Mouse (Mus musculus) liver, embryonic 11.5 days (tissue): ENCODE results near the gene Cacna1a. TPM values are rescaled to one million over a fixed set of nuclear protein-coding genes. Genes with fewer than 3 reads are reported as not detected.

Experiments used
- ATAC-seq: fragments of 200-750 bp; cut with Nextera tagmentation; replicated peaks from 2 replicates; pipeline ENCODE4 v1.8.0; 2017; ENCODE audit warnings: moderate number of reproducible peaks, mild to moderate bottlenecking, moderate TSS enrichment, moderate library complexity; ENCODE audit not compliant: low FRiP score
- DNase-seq: peaks from one replicate; pipeline ENCODE4 v3.0.0-alpha.2; 2017; ENCODE audit warnings: low spot score
- H3K27ac ChIP-seq: fragments of 300-500 bp; sonication (generic); 2 replicates; pipeline ENCODE4 v1.5.1; 2014; ENCODE audit warnings: mild to moderate bottlenecking, low read depth, low read length, control low read depth
- H3K27me3 ChIP-seq: fragments of 300-500 bp; sonication (generic); replicated peaks from 2 replicates; pipeline ENCODE4 v1.6.1; 2014; ENCODE audit warnings: low read length, mixed read lengths; ENCODE audit not compliant: control insufficient read depth, insufficient read depth
- H3K36me3 ChIP-seq: fragments of 300-500 bp; sonication (generic); 2 replicates; pipeline ENCODE4 v1.6.1; 2014; ENCODE audit warnings: mild to moderate bottlenecking, low read length, moderate library complexity, mixed read lengths; ENCODE audit not compliant: control insufficient read depth, insufficient read depth
- H3K4me1 ChIP-seq: fragments of 300-500 bp; sonication (generic); replicated peaks from 2 replicates; pipeline ENCODE4 v1.6.1; 2014; ENCODE audit warnings: low read length, mixed read lengths; ENCODE audit not compliant: control insufficient read depth, insufficient read depth
- H3K4me2 ChIP-seq: fragments of 300-500 bp; sonication (generic); 2 replicates; pipeline ENCODE4 v1.6.1; 2014; ENCODE audit warnings: mild to moderate bottlenecking, control low read depth, moderate library complexity
- H3K4me3 ChIP-seq: fragments of 300-500 bp; sonication (generic); 2 replicates; pipeline ENCODE4 v1.5.1; 2014; ENCODE audit warnings: low read depth, low read length, control low read depth
- H3K9ac ChIP-seq: fragments of 300-500 bp; sonication (generic); 2 replicates; pipeline ENCODE4 v1.6.1; 2014; ENCODE audit warnings: low read depth, low read length, control low read depth
- H3K9me3 ChIP-seq: fragments of 300-500 bp; sonication (generic); 2 replicates; pipeline ENCODE4 v1.6.1; 2016; ENCODE audit warnings: low read length, inconsistent platforms, mixed read lengths; ENCODE audit not compliant: control insufficient read depth
- WGBS: fragments of 180-500 bp; shearing (Covaris S2); extraction: QIAGEN DNeasy Blood & Tissue Kit; methylation state at CpG from one replicate; pipeline ENCODE4 v1.1.7; 2014; 5-methylcytosine and 5-hydroxymethylcytosine counted together
- polyA plus RNA-seq: library from polyadenylated mRNA; unstranded; fragments of >200 nt; fragmentation: Nextera tagmentation; extraction: Ambion mirVana; gene quantifications from 2 replicates; pipeline ENCODE4 v1.2.1, GENCODE M21; 2014

The Cacna1a gene
- polyA plus RNA-seq, 1 experiment from 2014 or later, result 1.8 TPM

DNA sequence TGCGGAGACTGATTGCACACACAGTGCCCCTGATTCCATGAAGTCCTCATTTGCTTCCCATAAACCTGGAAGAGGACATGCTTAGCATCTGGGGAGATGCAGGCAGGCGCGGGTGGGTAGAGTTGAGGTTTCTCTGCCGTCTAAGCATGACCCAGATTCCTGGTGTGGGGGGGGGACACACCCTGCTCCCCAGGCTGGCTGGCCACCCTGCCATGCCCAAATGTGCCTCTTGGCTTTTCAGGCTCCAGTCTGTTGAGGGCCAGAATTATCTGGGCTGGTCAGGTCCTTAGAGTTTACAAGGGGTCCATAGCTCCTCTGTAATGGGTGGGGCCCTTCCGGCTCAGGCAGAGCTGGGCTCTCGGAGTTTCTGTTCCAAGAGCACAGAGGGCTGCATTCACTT lies 28.7 kb downstream of the Cacna1a start:
- no peak overlapping the region for H3K27ac ChIP-seq
- H3K4me2 ChIP-seq, result no peak overlapping the region
- H3K36me3 ChIP-seq, result no peaks in the 10 kb centered on the region
- H3K9ac ChIP-seq, result no peak overlapping the region
- WGBS, result 76% methylated on average over 6 of the region's 6 CpGs
- no peaks in the 10 kb centered on the region; the same call in 1 of the 2 replicates for H3K9me3 ChIP-seq
- H3K27me3 ChIP-seq, result peaks cover 63% of the 10 kb centered on the region
- H3K4me3 ChIP-seq, result no peak overlapping the region
- no peak for DNase-seq
- no peak for ATAC-seq
- peaks cover 4% of the 10 kb centered on the region; the same call in 1 of the 2 replicates for H3K4me1 ChIP-seq

GRCm38 (mm10) chr8:84417840-84418239 lies 29.6 kb downstream of the Cacna1a start:
- Histone ChIP-seq H3K9ac (no peak overlapping the region), H3K36me3 (no peaks in the 10 kb centered on the region), H3K4me3 (no peak overlapping the region), H3K4me2 (no peak overlapping the region), H3K27ac (no peak overlapping the region), H3K27me3 (peaks cover 57% of the 10 kb centered on the region), H3K4me1 (peaks cover 4% of the 10 kb centered on the region; the same call in 1 of the 2 replicates), H3K9me3 (no peaks in the 10 kb centered on the region; the same call in 1 of the 2 replicates)
- ATAC-seq, result no peak
- whole genome bisulfite sequencing, result 48% methylated on average over 5 of the region's 5 CpGs
- DNase-seq, result no peak

- Histone ChIP-seq H3K36me3 (no peaks in the 10 kb centered on the region), H3K9me3 (no peaks in the 10 kb centered on the region), H3K9ac (no peak overlapping the region), H3K27ac (no peak overlapping the region), H3K4me3 (no peak overlapping the region), H3K4me1 (no peaks in the 10 kb centered on the region), H3K4me2 (no peak overlapping the region), H3K27me3 (no peaks in the 10 kb centered on the region; the same call in 1 of the 2 replicates)
- ATAC-seq (no peak), DNase-seq (no peak)
- 61% methylated on average over 3 of the region's 3 CpGs for WGBS
These were observed 36.2 kb downstream of the Cacna1a start for GRCm38 (mm10) chr8:84424426-84424825.

DNA sequence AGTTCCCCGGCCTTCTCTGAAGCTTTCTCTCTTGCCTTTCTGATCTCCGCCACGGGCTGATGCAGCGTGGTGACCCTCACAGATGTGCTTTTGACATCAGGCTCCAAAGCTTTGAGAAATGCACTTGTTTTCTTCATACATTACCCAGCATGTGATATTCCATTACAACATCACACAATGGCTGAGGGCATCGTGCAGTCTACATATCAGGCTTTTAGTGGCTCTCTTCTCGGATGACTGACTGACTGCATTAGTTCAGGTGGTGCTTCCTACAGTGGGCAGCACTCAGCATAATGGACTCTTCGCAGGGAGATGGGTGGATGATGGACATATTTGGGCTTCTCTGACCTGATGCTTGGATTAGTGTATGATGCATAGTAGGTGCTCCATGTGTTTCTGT lies 37.8 kb downstream of the Cacna1a start:
- no peak overlapping the region for H3K9ac ChIP-seq
- H3K4me2 ChIP-seq, result no peak overlapping the region
- no peak overlapping the region for H3K4me3 ChIP-seq
- H3K27me3 ChIP-seq, result no peaks in the 10 kb centered on the region
- H3K9me3 ChIP-seq, result no peaks in the 10 kb centered on the region
- 76% methylated on average over 7 of the region's 7 CpGs for WGBS
- no peaks in the 10 kb centered on the region for H3K4me1 ChIP-seq
- DNase-seq (no peak), ATAC-seq (no peak)
- no peaks in the 10 kb centered on the region for H3K36me3 ChIP-seq
- H3K27ac ChIP-seq, result no peak overlapping the region

- no peak overlapping the region for H3K4me3 ChIP-seq
- H3K4me2 ChIP-seq, result no peak overlapping the region
- ATAC-seq (no peak), DNase-seq (no peak)
- no peaks in the 10 kb centered on the region for H3K36me3 ChIP-seq
- no peaks in the 10 kb centered on the region for H3K4me1 ChIP-seq
- no peaks in the 10 kb centered on the region for H3K27me3 ChIP-seq
- no peak overlapping the region for H3K27ac ChIP-seq
- no peaks in the 10 kb centered on the region for H3K9me3 ChIP-seq
- no peak overlapping the region for H3K9ac ChIP-seq
- 75% methylated on average over 8 of the region's 8 CpGs for WGBS
These were observed 38.3 kb downstream of the Cacna1a start for GRCm38 (mm10) chr8:84426582-84426981.

DNA sequence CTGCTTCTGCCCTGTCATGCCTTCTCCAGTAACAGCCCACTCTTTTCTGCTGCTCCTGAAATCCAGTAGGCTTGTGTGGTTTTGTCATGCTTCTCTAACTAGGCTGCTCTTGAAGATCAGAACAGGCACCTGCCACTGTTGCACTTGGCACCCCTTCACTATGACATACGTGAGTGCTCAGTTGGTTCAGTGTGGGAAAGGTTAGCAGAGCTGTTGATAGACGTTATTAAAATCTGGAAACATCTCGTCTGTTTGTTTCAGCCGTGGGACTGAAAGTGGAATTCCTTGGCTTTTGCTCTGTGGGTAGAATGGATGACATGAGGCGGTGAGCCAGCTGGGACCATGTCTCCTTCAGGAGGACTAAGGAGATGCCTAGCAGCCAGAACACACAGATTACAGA lies 39.8 kb downstream of the Cacna1a start:
- H3K27me3 ChIP-seq, result no peaks in the 10 kb centered on the region
- no peak overlapping the region for H3K4me3 ChIP-seq
- H3K36me3 ChIP-seq, result no peaks in the 10 kb centered on the region
- no peak overlapping the region for H3K27ac ChIP-seq
- no peaks in the 10 kb centered on the region for H3K4me1 ChIP-seq
- no peak overlapping the region for H3K9ac ChIP-seq
- WGBS, result 78% methylated on average over 5 of the region's 5 CpGs
- ATAC-seq, result no peak
- H3K9me3 ChIP-seq, result no peaks in the 10 kb centered on the region
- no peak overlapping the region for H3K4me2 ChIP-seq
- no peak for DNase-seq

- no peaks in the 10 kb centered on the region for H3K4me1 ChIP-seq
- H3K4me2 ChIP-seq, result no peak overlapping the region
- no peak overlapping the region for H3K27ac ChIP-seq
- H3K27me3 ChIP-seq, result no peaks in the 10 kb centered on the region
- H3K36me3 ChIP-seq, result no peaks in the 10 kb centered on the region
- no peak overlapping the region for H3K4me3 ChIP-seq
- no peaks in the 10 kb centered on the region for H3K9me3 ChIP-seq
- 20% methylated on average over 4 of the region's 4 CpGs for WGBS
- ATAC-seq (no peak), DNase-seq (no peak)
- no peak overlapping the region for H3K9ac ChIP-seq
These were observed 40.8 kb downstream of the Cacna1a start for GRCm38 (mm10) chr8:84429014-84429413.

- Histone ChIP-seq H3K27ac (no peak overlapping the region), H3K4me1 (no peaks in the 10 kb centered on the region), H3K4me3 (no peak overlapping the region), H3K9me3 (no peaks in the 10 kb centered on the region), H3K9ac (no peak overlapping the region), H3K4me2 (no peak overlapping the region), H3K27me3 (no peaks in the 10 kb centered on the region), H3K36me3 (no peaks in the 10 kb centered on the region)
- WGBS, result 22% methylated on average over 5 of the region's 5 CpGs
- ATAC-seq (no peak), DNase-seq (no peak)
These were observed 41.3 kb downstream of the Cacna1a start for GRCm38 (mm10) chr8:84429492-84429891.

- no peak overlapping the region for H3K4me2 ChIP-seq
These were observed 47.1 kb downstream of the Cacna1a start for GRCm38 (mm10) chr8:84435370-84435769.

More at GRCm38 (mm10) chr8:84435370-84435769, 47.1 kb downstream of the Cacna1a start:
- Histone ChIP-seq H3K9me3 (no peaks in the 10 kb centered on the region), H3K4me1 (no peaks in the 10 kb centered on the region), H3K27ac (no peak overlapping the region), H3K9ac (no peak overlapping the region), H3K27me3 (no peaks in the 10 kb centered on the region), H3K36me3 (no peaks in the 10 kb centered on the region), H3K4me3 (no peak overlapping the region)
- 74% methylated on average over 10 of the region's 10 CpGs for WGBS
- no peak for DNase-seq
- ATAC-seq, result no peak
